Mouse (Mus musculus) hindbrain, embryonic 16.5 days (tissue): Measurements from ENCODE around the gene Gm15448. TPM values are rescaled to one million over a fixed set of nuclear protein-coding genes. Genes with fewer than 3 reads are reported as not detected.
"Not testable (repeated sequence)": the region's sequence is repeated elsewhere in the genome, so short reads cannot be mapped to it uniquely, and the experiment has no call there.

ENCODE experiments used
- ATAC-seq: fragments of 200-750 bp; cut with Nextera tagmentation; 2 replicates; pipeline ENCODE4 v1.8.0; 2017; ENCODE audit warnings: moderate TSS enrichment, moderate library complexity
- H3K27ac ChIP-seq: fragments of 300-500 bp; sonication (generic); 2 replicates; pipeline ENCODE4 v1.5.1; 2014; ENCODE audit warnings: low read depth, mild to moderate bottlenecking, control low read depth, low read length, moderate library complexity
- H3K27me3 ChIP-seq: fragments of 300-500 bp; sonication (generic); replicated peaks from 2 replicates; pipeline ENCODE4 v1.6.1; 2014; ENCODE audit warnings: low read length; ENCODE audit not compliant: control insufficient read depth, insufficient read depth
- H3K36me3 ChIP-seq: fragments of 300-500 bp; sonication (generic); 2 replicates; pipeline ENCODE4 v1.6.1; 2014; ENCODE audit warnings: mild to moderate bottlenecking, low read length, moderate library complexity, mixed read lengths; ENCODE audit not compliant: control insufficient read depth, insufficient read depth
- H3K4me1 ChIP-seq: fragments of 300-500 bp; sonication (generic); 2 replicates; pipeline ENCODE4 v1.6.1; 2014; ENCODE audit warnings: low read depth, low read length; ENCODE audit not compliant: control insufficient read depth, insufficient read depth
- H3K4me2 ChIP-seq: fragments of 300-500 bp; sonication (generic); 2 replicates; pipeline ENCODE4 v1.6.1; 2014; ENCODE audit warnings: mild to moderate bottlenecking, low read length, control low read depth, moderate library complexity
- H3K4me3 ChIP-seq: fragments of 300-500 bp; sonication (generic); 2 replicates; pipeline ENCODE4 v1.5.1; 2014; ENCODE audit warnings: mild to moderate bottlenecking, low read length, control low read depth, moderate library complexity
- H3K9ac ChIP-seq: fragments of 300-500 bp; sonication (generic); 2 replicates; pipeline ENCODE4 v1.6.1; 2014; ENCODE audit warnings: low read depth, mild to moderate bottlenecking, control low read depth, low read length, moderate library complexity
- H3K9me3 ChIP-seq: fragments of 300-500 bp; sonication (generic); 2 replicates; pipeline ENCODE4 v1.6.1; 2014; ENCODE audit warnings: mild to moderate bottlenecking, low read length, moderate library complexity; ENCODE audit not compliant: control insufficient read depth
- WGBS: fragments of 180-500 bp; shearing (Covaris S2); extraction: QIAGEN DNeasy Blood & Tissue Kit; methylation state at CpG from one replicate; pipeline ENCODE4 v1.1.7; 2014; 5-methylcytosine and 5-hydroxymethylcytosine counted together
- polyA plus RNA-seq: library from polyadenylated mRNA; unstranded; fragments of >200 nt; fragmentation: Nextera tagmentation; extraction: Ambion mirVana; gene quantifications from 2 replicates; pipeline ENCODE4 v1.2.1, GENCODE M21; 2015

Gm15448 gene
- polyA plus RNA-seq: 0.09 TPM in 1 of 2 replicates, not detected in the other

- H3K4me2 ChIP-seq, H3K9ac ChIP-seq, H3K27ac ChIP-seq, H3K27me3 ChIP-seq, H3K4me3 ChIP-seq, H3K9me3 ChIP-seq, H3K36me3 ChIP-seq, ATAC-seq, H3K4me1 ChIP-seq: not testable (repeated sequence)
- WGBS: 43% methylated on average over 1 of the region's 3 CpGs
These were observed at the start of gene Gm15448 for GRCm38 (mm10) chr7:3825599-3825998. Gm15448 (minus strand) TSS chr7:3825687.

GRCm38 (mm10) chr7:3875032-3875431, 49.5 kb upstream of the Gm15448 start:
- not testable (repeated sequence) for H3K27ac ChIP-seq, H3K36me3 ChIP-seq, H3K9me3 ChIP-seq, H3K4me1 ChIP-seq, H3K4me3 ChIP-seq, H3K9ac ChIP-seq, H3K27me3 ChIP-seq, ATAC-seq, H3K4me2 ChIP-seq
- no CpG with 5 or more reads among the region's 1 CpGs for WGBS

- not testable (repeated sequence) for H3K4me2 ChIP-seq, H3K4me3 ChIP-seq, H3K9ac ChIP-seq, H3K36me3 ChIP-seq, H3K27ac ChIP-seq, H3K9me3 ChIP-seq, ATAC-seq, H3K4me1 ChIP-seq, H3K27me3 ChIP-seq
- whole genome bisulfite sequencing: no CpG with 5 or more reads among the region's 2 CpGs
These were observed 19.5 kb upstream of the Gm15448 start, which contains the start of gene Pira2 for GRCm38 (mm10) chr7:3844951-3845350. Pira2 (minus strand) TSS chr7:3845051.

GRCm38 (mm10) chr7:3837854-3838253, 12.4 kb upstream of the Gm15448 start:
- H3K9ac ChIP-seq, H3K27ac ChIP-seq, H3K9me3 ChIP-seq, H3K27me3 ChIP-seq, ATAC-seq, H3K4me2 ChIP-seq, H3K4me3 ChIP-seq, H3K4me1 ChIP-seq, H3K36me3 ChIP-seq: not testable (repeated sequence)
- no CpG with 5 or more reads among the region's 1 CpGs for WGBS

- not testable (repeated sequence) for H3K4me2 ChIP-seq, H3K4me3 ChIP-seq, H3K36me3 ChIP-seq, H3K27ac ChIP-seq, H3K9me3 ChIP-seq, ATAC-seq, H3K27me3 ChIP-seq, H3K9ac ChIP-seq, H3K4me1 ChIP-seq
These were observed 5.1 kb upstream of the Gm15448 start for GRCm38 (mm10) chr7:3830633-3831032.

- not testable (repeated sequence) for ATAC-seq, H3K27ac ChIP-seq, H3K4me2 ChIP-seq, H3K4me1 ChIP-seq, H3K4me3 ChIP-seq, H3K9ac ChIP-seq, H3K36me3 ChIP-seq, H3K27me3 ChIP-seq, H3K9me3 ChIP-seq
These were observed 13.6 kb downstream of the Gm15448 start for GRCm38 (mm10) chr7:3811912-3812311.

- not testable (repeated sequence) for H3K4me2 ChIP-seq, ATAC-seq, H3K4me1 ChIP-seq, H3K4me3 ChIP-seq, H3K9ac ChIP-seq, H3K36me3 ChIP-seq, H3K9me3 ChIP-seq, H3K27ac ChIP-seq, H3K27me3 ChIP-seq
- 83% methylated on average over 4 of the region's 4 CpGs for WGBS
These were observed 22.6 kb downstream of the Gm15448 start for GRCm38 (mm10) chr7:3802935-3803334.

GRCm38 (mm10) chr7:3799940-3800339, 25.5 kb downstream of the Gm15448 start:
- not testable (repeated sequence) for H3K9me3 ChIP-seq, H3K4me2 ChIP-seq, H3K4me3 ChIP-seq, H3K9ac ChIP-seq, H3K27me3 ChIP-seq, H3K4me1 ChIP-seq, H3K36me3 ChIP-seq, ATAC-seq, H3K27ac ChIP-seq
- WGBS: 70% methylated on average over 3 of the region's 3 CpGs

- not testable (repeated sequence) for ATAC-seq, H3K27ac ChIP-seq, H3K36me3 ChIP-seq, H3K4me3 ChIP-seq, H3K27me3 ChIP-seq, H3K9me3 ChIP-seq, H3K4me2 ChIP-seq, H3K9ac ChIP-seq, H3K4me1 ChIP-seq
These were observed 29.2 kb downstream of the Gm15448 start for GRCm38 (mm10) chr7:3796286-3796685.
